Mouse (Mus musculus) midbrain, embryonic 14.5 days (tissue): ENCODE measurements around the gene Wdr41. TPM values are rescaled to one million over a fixed set of nuclear protein-coding genes. Genes with fewer than 3 reads are reported as not detected.

ENCODE experiments used
- ATAC-seq: fragments of 200-750 bp; cut with Nextera tagmentation; 2 replicates; pipeline ENCODE4 v1.8.0; 2017; ENCODE audit warnings: moderate number of reproducible peaks, moderate library complexity; ENCODE audit not compliant: low FRiP score, low TSS enrichment
- DNase-seq: peaks from one replicate; pipeline ENCODE4 v3.0.0-alpha.2; 2015
- H3K27ac ChIP-seq: fragments of 300-500 bp; sonication (generic); replicated peaks from 2 replicates; pipeline ENCODE4 v1.5.1; 2014; ENCODE audit warnings: mild to moderate bottlenecking, low read depth, low read length, moderate library complexity
- H3K27me3 ChIP-seq: fragments of 300-500 bp; sonication (generic); 2 replicates; pipeline ENCODE4 v1.6.1; 2014; ENCODE audit warnings: low read length, control low read depth, mixed read lengths; ENCODE audit not compliant: control insufficient read depth, insufficient read depth
- H3K36me3 ChIP-seq: fragments of 300-500 bp; sonication (generic); 2 replicates; pipeline ENCODE4 v1.6.1; 2014; ENCODE audit warnings: low read length, control low read depth; ENCODE audit not compliant: control insufficient read depth, insufficient read depth
- H3K4me1 ChIP-seq: fragments of 300-500 bp; sonication (generic); 2 replicates; pipeline ENCODE4 v1.6.1; 2014; ENCODE audit warnings: mild to moderate bottlenecking, antibody characterized with exemption, low read length, control low read depth; ENCODE audit not compliant: control insufficient read depth, insufficient read depth
- H3K4me2 ChIP-seq: fragments of 300-500 bp; sonication (generic); 2 replicates; pipeline ENCODE4 v1.6.1; 2014; ENCODE audit warnings: mild to moderate bottlenecking, low read length, moderate library complexity
- H3K4me3 ChIP-seq: fragments of 300-500 bp; sonication (generic); replicated peaks from 2 replicates; pipeline ENCODE4 v1.5.1; 2014; ENCODE audit warnings: low read depth, low read length
- H3K9ac ChIP-seq: fragments of 300-500 bp; sonication (generic); replicated peaks from 2 replicates; pipeline ENCODE4 v1.6.1; 2014; ENCODE audit warnings: mild to moderate bottlenecking, low read length, moderate library complexity
- H3K9me3 ChIP-seq: fragments of 300-500 bp; sonication (generic); 2 replicates; pipeline ENCODE4 v1.6.1; 2016; ENCODE audit warnings: low read length, control low read depth, mixed read lengths; ENCODE audit not compliant: control insufficient read depth
- WGBS: fragments of 180-500 bp; shearing (Covaris S2); extraction: QIAGEN DNeasy Blood & Tissue Kit; methylation state at CpG from one replicate; pipeline ENCODE4 v1.1.7; 2014; 5-methylcytosine and 5-hydroxymethylcytosine counted together
- polyA plus RNA-seq: library from polyadenylated mRNA; unstranded; fragments of >200 nt; fragmentation: Nextera tagmentation; extraction: Ambion mirVana; gene quantifications from 2 replicates; pipeline ENCODE4 v1.2.1, GENCODE M21; 2014

Gene Wdr41
- polyA plus RNA-seq, result 20.5 and 25.0 TPM in 2 replicates

- H3K9me3 ChIP-seq, result no peaks in the 10 kb centered on the region
- H3K27me3 ChIP-seq, result no peaks in the 10 kb centered on the region
- 3% methylated on average over 68 of the region's 68 CpGs for WGBS
- H3K4me1 ChIP-seq, result peaks cover 10% of the 10 kb centered on the region
- peak within 1 kb of the TSS; percentile 97 for H3K27ac ChIP-seq
- H3K4me3 ChIP-seq, result peak within 1 kb of the TSS; percentile 76
- H3K4me2 ChIP-seq, result peak within 1 kb of the TSS; percentile 51
- DNase-seq (peak; percentile 98), ATAC-seq (peak; percentile 96)
- H3K36me3 ChIP-seq, result 0 out of 2 replicates have a peak, but pooled peaks cover 6% of the 10 kb centered on the region
- H3K9ac ChIP-seq, result peak within 1 kb of the TSS; percentile 89
Measured at GRCm38 (mm10) chr13:94976219-94977186, at the start of gene Wdr41. Gene Wdr41, plus strand, starts transcription at chr13:94976344.

GRCm38 (mm10) chr13:94928086-94928485 is 48.1 kb upstream of the Wdr41 start:
- no peak overlapping the region for H3K4me2 ChIP-seq
- ATAC-seq (no peak), DNase-seq (no peak)
- no peaks in the 10 kb centered on the region for H3K4me1 ChIP-seq
- H3K36me3 ChIP-seq, result no peaks in the 10 kb centered on the region
- H3K9me3 ChIP-seq, result no peaks in the 10 kb centered on the region
- H3K27me3 ChIP-seq, result peaks cover 6% of the 10 kb centered on the region; the same call in 1 of the 2 replicates
- H3K4me3 ChIP-seq, result no peak overlapping the region
- no peak overlapping the region for H3K9ac ChIP-seq
- no peak overlapping the region for H3K27ac ChIP-seq
- 82% methylated on average over 3 of the region's 3 CpGs for WGBS

GRCm38 (mm10) chr13:94938418-94938817 is 37.7 kb upstream of the Wdr41 start:
- ATAC-seq (no peak), DNase-seq (no peak)
- no peaks in the 10 kb centered on the region for H3K9me3 ChIP-seq
- H3K4me1 ChIP-seq, result no peaks in the 10 kb centered on the region
- 50% methylated on average over 5 of the region's 5 CpGs for WGBS
- peaks cover 19% of the 10 kb centered on the region; the same call in 1 of the 2 replicates for H3K27me3 ChIP-seq
- H3K27ac ChIP-seq, result no peak overlapping the region
- H3K36me3 ChIP-seq, result no peaks in the 10 kb centered on the region
- no peak overlapping the region for H3K9ac ChIP-seq
- no peak overlapping the region for H3K4me3 ChIP-seq
- H3K4me2 ChIP-seq, result no peak overlapping the region

- ATAC-seq, result no peak
- Histone ChIP-seq H3K9ac (no peak overlapping the region), H3K4me1 (no peaks in the 10 kb centered on the region)
Measured at GRCm38 (mm10) chr13:94940104-94940503, 36.0 kb upstream of the Wdr41 start.

GRCm38 (mm10) chr13:94941230-94941629 is 34.9 kb upstream of the Wdr41 start:
- no peak overlapping the region for H3K27ac ChIP-seq
- H3K4me2 ChIP-seq, result no peak overlapping the region
- no peaks in the 10 kb centered on the region for H3K9me3 ChIP-seq
- no peak for ATAC-seq
- WGBS, result 22% methylated on average over 4 of the region's 4 CpGs
- H3K4me1 ChIP-seq, result no peaks in the 10 kb centered on the region
- peaks cover 19% of the 10 kb centered on the region; the same call in 1 of the 2 replicates for H3K27me3 ChIP-seq
- no peak overlapping the region for H3K9ac ChIP-seq
- H3K36me3 ChIP-seq, result no peaks in the 10 kb centered on the region
- H3K4me3 ChIP-seq, result no peak overlapping the region
- peak; percentile 90 for DNase-seq

More at GRCm38 (mm10) chr13:94940104-94940503, 36.0 kb upstream of the Wdr41 start:
- 32% methylated on average over 5 of the region's 5 CpGs for WGBS
- peaks cover 19% of the 10 kb centered on the region; the same call in 1 of the 2 replicates for H3K27me3 ChIP-seq
- DNase-seq, result peak; percentile 13
- no peak overlapping the region for H3K4me2 ChIP-seq
- H3K4me3 ChIP-seq, result no peak overlapping the region
- H3K27ac ChIP-seq, result no peak overlapping the region
- H3K36me3 ChIP-seq, result no peaks in the 10 kb centered on the region
- no peaks in the 10 kb centered on the region for H3K9me3 ChIP-seq

- ATAC-seq (no peak), DNase-seq (no peak)
- Histone ChIP-seq H3K9ac (no peak overlapping the region), H3K4me2 (no peak overlapping the region), H3K27ac (no peak overlapping the region), H3K4me3 (no peak overlapping the region), H3K36me3 (no peaks in the 10 kb centered on the region), H3K4me1 (no peaks in the 10 kb centered on the region), H3K9me3 (no peaks in the 10 kb centered on the region), H3K27me3 (no peaks in the 10 kb centered on the region)
- 83% methylated on average over 6 of the region's 6 CpGs for WGBS
Measured at GRCm38 (mm10) chr13:94955941-94956340, 20.2 kb upstream of the Wdr41 start.

- no peaks in the 10 kb centered on the region for H3K36me3 ChIP-seq
- H3K27ac ChIP-seq, result no peak overlapping the region
- WGBS, result 72% methylated on average over 1 of the region's 1 CpGs
- no peak overlapping the region for H3K4me2 ChIP-seq
- H3K9ac ChIP-seq, result no peak overlapping the region
- no peak overlapping the region for H3K4me3 ChIP-seq
- H3K27me3 ChIP-seq, result no peaks in the 10 kb centered on the region
- H3K9me3 ChIP-seq, result no peaks in the 10 kb centered on the region
- no peaks in the 10 kb centered on the region for H3K4me1 ChIP-seq
- ATAC-seq (no peak), DNase-seq (peak; percentile 79)
Measured at GRCm38 (mm10) chr13:94957965-94958364, 18.2 kb upstream of the Wdr41 start.

GRCm38 (mm10) chr13:94969992-94970553 is 6.1 kb upstream of the Wdr41 start:
- Histone ChIP-seq H3K36me3 (no peaks in the 10 kb centered on the region), H3K4me3 (no peak overlapping the region), H3K9me3 (no peaks in the 10 kb centered on the region), H3K4me2 (no peak overlapping the region), H3K4me1 (no peaks in the 10 kb centered on the region), H3K27me3 (no peaks in the 10 kb centered on the region), H3K9ac (no peak overlapping the region), H3K27ac (no peak overlapping the region)
- peak; percentile 13 for DNase-seq
- 82% methylated on average over 9 of the region's 9 CpGs for WGBS
- no peak for ATAC-seq
